18 mouse cellular contexts compared by ENCODE assay signal in the genomic region with DNA sequence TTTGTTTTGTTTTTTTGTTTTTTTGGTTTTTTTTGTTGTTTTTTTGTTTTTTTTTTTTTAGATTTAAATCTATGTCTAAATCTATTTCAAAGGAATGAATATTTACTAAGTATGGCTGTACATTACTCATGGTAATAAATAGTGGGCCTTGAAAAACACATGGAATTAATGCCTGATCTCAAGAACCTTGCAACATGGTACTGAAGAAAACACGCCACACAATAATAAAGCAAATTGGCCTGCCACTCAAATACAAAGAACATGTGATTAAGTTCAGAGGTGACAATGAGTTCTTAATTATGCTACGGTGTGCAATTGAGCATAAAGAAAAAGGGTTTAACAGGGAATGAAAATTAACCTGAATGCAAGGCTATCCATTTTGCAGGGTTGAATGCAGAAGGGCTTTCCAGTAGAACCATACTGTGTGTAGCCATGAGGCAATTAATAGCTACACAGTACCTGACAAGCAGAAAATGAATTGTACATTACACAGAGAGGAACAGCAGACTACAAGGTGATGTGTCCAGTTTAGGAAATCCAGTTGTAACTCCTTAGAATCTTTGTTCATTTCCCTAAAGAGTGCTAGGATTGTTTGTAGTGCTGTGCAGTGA.
DNase-seq lines count a peak whose midpoint lies in the region; ATAC-seq and TF ChIP-seq lines count a peak whose summit lies in the region.
"Had no signal": no experiment of that assay in that cellular context is flagged by ENCODE, and none has a peak within 500 bp of the region (broad histone marks: within the 10 kb centered on the region; RNA-seq: fewer than 3 reads in every experiment).

No protein-coding gene starts in this region.

- H3K27ac ChIP-seq in forebrain, embryonic 12.5 days = 0 out of 2 replicates have a peak overlapping the region, but pooled peaks have one; percentile 15
- no peak overlapping the region for H3K27ac ChIP-seq in forebrain, postnatal 0 days (ENCODE audit: low read depth, low read length)
- no peak overlapping the region for H3K27ac ChIP-seq in neural tube, embryonic 11.5 days (ENCODE audit: low read depth, low read length)
- no peak overlapping the region for H3K27ac ChIP-seq in neural tube, embryonic 15.5 days (replicated peaks)
- no peak overlapping the region for H3K27ac ChIP-seq in forebrain, embryonic 15.5 days (replicated peaks)
- H3K27ac ChIP-seq: embryonic facial prominence, embryonic 13.5 days; heart, embryonic 15.5 days had no signal

- no peaks in the 10 kb centered on the region for H3K36me3 ChIP-seq in forebrain, embryonic 12.5 days (replicated peaks)
- H3K36me3 ChIP-seq in forebrain, postnatal 0 days (ENCODE audit: insufficient read depth) = no peaks in the 10 kb centered on the region
- no peaks in the 10 kb centered on the region for H3K36me3 ChIP-seq in neural tube, embryonic 11.5 days (ENCODE audit: control insufficient read depth, insufficient read depth, low read length)
- no peaks in the 10 kb centered on the region for H3K36me3 ChIP-seq in neural tube, embryonic 15.5 days
- H3K36me3 ChIP-seq in forebrain, embryonic 15.5 days = no peaks in the 10 kb centered on the region; the same call in 1 of the 2 replicates
- H3K36me3 ChIP-seq: embryonic facial prominence, embryonic 13.5 days; heart, embryonic 15.5 days had no signal

- no peak for DNase-seq in forebrain, postnatal 0 days
- DNase-seq in neural tube, embryonic 11.5 days (ENCODE audit: low spot score) = no peak
- no peak for DNase-seq in left cerebral cortex, adult 18-20 months (ENCODE audit: low spot score in 2 of 2)
- DNase-seq in yolk sac, embryonic 10.5 days (ENCODE audit: low spot score) = no peak
- DNase-seq: adrenal gland, postnatal 10 days; cerebellum, adult 11-12 months; cerebellum, adult 9-10 months; cerebellum, postnatal 25 days; gastrocnemius, postnatal 10 days; heart, adult 18-20 months; heart, postnatal 14 days had no signal

- H3K4me3 ChIP-seq in forebrain, embryonic 12.5 days (replicated peaks) = no peak overlapping the region
- no peak overlapping the region for H3K4me3 ChIP-seq in forebrain, postnatal 0 days (ENCODE audit: low read depth, low read length)
- H3K4me3 ChIP-seq in neural tube, embryonic 11.5 days (ENCODE audit: low read depth, low read length) = no peak overlapping the region
- H3K4me3 ChIP-seq in neural tube, embryonic 15.5 days (replicated peaks) = no peak overlapping the region
- no peak overlapping the region for H3K4me3 ChIP-seq in forebrain, embryonic 15.5 days
- H3K4me3 ChIP-seq: embryonic facial prominence, embryonic 13.5 days; heart, embryonic 15.5 days had no signal

- no peak overlapping the region for H3K9ac ChIP-seq in forebrain, embryonic 12.5 days
- no peak overlapping the region for H3K9ac ChIP-seq in forebrain, postnatal 0 days
- H3K9ac ChIP-seq in neural tube, embryonic 11.5 days (ENCODE audit: low read length) = no peak overlapping the region
- no peak overlapping the region for H3K9ac ChIP-seq in neural tube, embryonic 15.5 days (replicated peaks)
- H3K9ac ChIP-seq in forebrain, embryonic 15.5 days (replicated peaks) = no peak overlapping the region
- H3K9ac ChIP-seq: embryonic facial prominence, embryonic 13.5 days; heart, embryonic 15.5 days had no signal

- no peak for TF ChIP-seq CTCF in forebrain, postnatal 0 days (IDR thresholded peaks at IDR 0.05; ENCODE audit: low read depth)

- no peak overlapping the region for H3K4me2 ChIP-seq in forebrain, embryonic 12.5 days
- no peak overlapping the region for H3K4me2 ChIP-seq in forebrain, postnatal 0 days (ENCODE audit: low read depth)
- no peak overlapping the region for H3K4me2 ChIP-seq in neural tube, embryonic 11.5 days (ENCODE audit: low read depth)
- no peak overlapping the region for H3K4me2 ChIP-seq in neural tube, embryonic 15.5 days
- H3K4me2 ChIP-seq in forebrain, embryonic 15.5 days (replicated peaks) = no peak overlapping the region
- H3K4me2 ChIP-seq: embryonic facial prominence, embryonic 13.5 days; heart, embryonic 11.5 days; heart, embryonic 15.5 days had no signal

- 19% methylated on average over 2 of the region's 2 CpGs for WGBS in forebrain, embryonic 12.5 days
- 17% methylated on average over 2 of the region's 2 CpGs for WGBS in forebrain, postnatal 0 days
- WGBS in neural tube, embryonic 11.5 days = 61% methylated on average over 2 of the region's 2 CpGs
- 27% methylated on average over 2 of the region's 2 CpGs for WGBS in neural tube, embryonic 15.5 days
- 20% methylated on average over 2 of the region's 2 CpGs for WGBS in forebrain, embryonic 15.5 days

- H3K4me1 ChIP-seq in forebrain, embryonic 12.5 days = no peaks in the 10 kb centered on the region; the same call in 1 of the 2 replicates
- H3K4me1 ChIP-seq in forebrain, postnatal 0 days (ENCODE audit: insufficient read depth) = no peaks in the 10 kb centered on the region
- no peaks in the 10 kb centered on the region for H3K4me1 ChIP-seq in neural tube, embryonic 11.5 days (ENCODE audit: control insufficient read depth, insufficient read depth, low read length)
- H3K4me1 ChIP-seq in neural tube, embryonic 15.5 days = no peaks in the 10 kb centered on the region
- H3K4me1 ChIP-seq in forebrain, embryonic 15.5 days = peaks cover 4% of the 10 kb centered on the region
- H3K4me1 ChIP-seq: heart, embryonic 15.5 days had no signal

- peak; percentile 91; the same call in 1 of the 2 replicates for ATAC-seq in forebrain, embryonic 12.5 days (ENCODE audit: low FRiP score)
- ATAC-seq in forebrain, postnatal 0 days = no peak
- peak; percentile 41; the same call in 1 of the 2 replicates for ATAC-seq in neural tube, embryonic 11.5 days (ENCODE audit: insufficient read depth, low FRiP score, low TSS enrichment)
- no peak for ATAC-seq in neural tube, embryonic 15.5 days (ENCODE audit: low FRiP score)
- ATAC-seq in forebrain, embryonic 15.5 days (replicated peaks) = peak; percentile 80
- ATAC-seq: intestine, embryonic 16.5 days had no signal

- no peaks in the 10 kb centered on the region for H3K27me3 ChIP-seq in forebrain, embryonic 12.5 days
- H3K27me3 ChIP-seq in forebrain, postnatal 0 days (ENCODE audit: insufficient read depth, low read length) = no peaks in the 10 kb centered on the region
- no peaks in the 10 kb centered on the region for H3K27me3 ChIP-seq in neural tube, embryonic 11.5 days (ENCODE audit: control insufficient read depth, insufficient read depth, low read length)
- H3K27me3 ChIP-seq in neural tube, embryonic 15.5 days (replicated peaks) = no peaks in the 10 kb centered on the region
- H3K27me3 ChIP-seq in forebrain, embryonic 15.5 days = no peaks in the 10 kb centered on the region
- H3K27me3 ChIP-seq: embryonic facial prominence, embryonic 13.5 days; heart, embryonic 15.5 days had no signal

- no peaks in the 10 kb centered on the region for H3K9me3 ChIP-seq in forebrain, embryonic 12.5 days
- no peaks in the 10 kb centered on the region for H3K9me3 ChIP-seq in forebrain, postnatal 0 days (ENCODE audit: low read length)
- no peaks in the 10 kb centered on the region for H3K9me3 ChIP-seq in neural tube, embryonic 11.5 days (ENCODE audit: control insufficient read depth, low read length)
- no peaks in the 10 kb centered on the region for H3K9me3 ChIP-seq in neural tube, embryonic 15.5 days (replicated peaks)
- no peaks in the 10 kb centered on the region for H3K9me3 ChIP-seq in forebrain, embryonic 15.5 days
- H3K9me3 ChIP-seq: embryonic facial prominence, embryonic 13.5 days; heart, embryonic 15.5 days had no signal

Comparison
In these comparisons a context has a peak if more than half of its experiments do, and no peak if none do; other contexts are left out.
1. ATAC-seq: peak in forebrain, embryonic 12.5 days (single experiment), neural tube, embryonic 11.5 days (single experiment) and forebrain, embryonic 15.5 days (single experiment); none in forebrain, postnatal 0 days (single experiment) and neural tube, embryonic 15.5 days (single experiment).